Mouse (Mus musculus) kidney, postnatal 0 days (tissue): ENCODE results near the gene Traf3ip1. TPM values are rescaled to one million over a fixed set of nuclear protein-coding genes. Genes with fewer than 3 reads are reported as not detected.

Experiments used
- ATAC-seq: fragments of 200-750 bp; cut with Nextera tagmentation; replicated peaks from 2 replicates; pipeline ENCODE4 v1.8.0; 2017; ENCODE audit warnings: low read depth, moderate number of reproducible peaks, moderate TSS enrichment, moderate library complexity; ENCODE audit not compliant: low FRiP score
- DNase-seq: peaks from one replicate; pipeline ENCODE4 v3.0.0-alpha.2; 2016; ENCODE audit warnings: low spot score
- H3K27ac ChIP-seq: fragments of 300-500 bp; sonication (generic); 2 replicates; pipeline ENCODE4 v1.5.1; 2014; ENCODE audit warnings: mild to moderate bottlenecking
- H3K27me3 ChIP-seq: fragments of 300-500 bp; sonication (generic); 2 replicates; pipeline ENCODE4 v1.6.1; 2014; ENCODE audit warnings: low read length, mixed read lengths; ENCODE audit not compliant: insufficient read depth
- H3K36me3 ChIP-seq: fragments of 300-500 bp; sonication (generic); 2 replicates; pipeline ENCODE4 v1.6.1; 2014; ENCODE audit warnings: low read length, mixed read lengths; ENCODE audit not compliant: insufficient read depth
- H3K4me1 ChIP-seq: fragments of 300-500 bp; sonication (generic); replicated peaks from 2 replicates; pipeline ENCODE4 v1.6.1; 2014; ENCODE audit warnings: antibody characterized with exemption, low read length, mixed read lengths; ENCODE audit not compliant: insufficient read depth
- H3K4me2 ChIP-seq: fragments of 300-500 bp; sonication (generic); 2 replicates; pipeline ENCODE4 v1.6.1; 2014; ENCODE audit warnings: mild to moderate bottlenecking, low read length, moderate library complexity, mixed read lengths
- H3K4me3 ChIP-seq: fragments of 300-500 bp; sonication (generic); replicated peaks from 2 replicates; pipeline ENCODE4 v1.5.1; 2014; ENCODE audit warnings: low read depth, low read length
- H3K9ac ChIP-seq: fragments of 300-500 bp; sonication (generic); 2 replicates; pipeline ENCODE4 v1.6.1; 2014; ENCODE audit warnings: low read depth, low read length
- H3K9me3 ChIP-seq: fragments of 300-500 bp; sonication (generic); replicated peaks from 2 replicates; pipeline ENCODE4 v1.6.1; 2016; ENCODE audit warnings: low read length, inconsistent platforms, mixed read lengths
- CTCF ChIP-seq: IDR thresholded peaks from 2 replicates; pipeline ENCODE4 v1.5.1; 2016; ENCODE audit warnings: antibody characterized with exemption, low read depth, mild to moderate bottlenecking, moderate library complexity
- WGBS: fragments of 180-500 bp; shearing (Covaris S2); extraction: QIAGEN DNeasy Blood & Tissue Kit; methylation state at CpG from one replicate; pipeline ENCODE4 v1.1.7; 2014; 5-methylcytosine and 5-hydroxymethylcytosine counted together
- polyA plus RNA-seq: library from polyadenylated mRNA; unstranded; fragments of >200 nt; fragmentation: Nextera tagmentation; extraction: Ambion mirVana; gene quantifications from 2 replicates; pipeline ENCODE4 v1.2.1, GENCODE M21; 2015

Gene Traf3ip1
- polyA plus RNA-seq, 1 experiment from 2014 or later: 6.3 TPM

DNA sequence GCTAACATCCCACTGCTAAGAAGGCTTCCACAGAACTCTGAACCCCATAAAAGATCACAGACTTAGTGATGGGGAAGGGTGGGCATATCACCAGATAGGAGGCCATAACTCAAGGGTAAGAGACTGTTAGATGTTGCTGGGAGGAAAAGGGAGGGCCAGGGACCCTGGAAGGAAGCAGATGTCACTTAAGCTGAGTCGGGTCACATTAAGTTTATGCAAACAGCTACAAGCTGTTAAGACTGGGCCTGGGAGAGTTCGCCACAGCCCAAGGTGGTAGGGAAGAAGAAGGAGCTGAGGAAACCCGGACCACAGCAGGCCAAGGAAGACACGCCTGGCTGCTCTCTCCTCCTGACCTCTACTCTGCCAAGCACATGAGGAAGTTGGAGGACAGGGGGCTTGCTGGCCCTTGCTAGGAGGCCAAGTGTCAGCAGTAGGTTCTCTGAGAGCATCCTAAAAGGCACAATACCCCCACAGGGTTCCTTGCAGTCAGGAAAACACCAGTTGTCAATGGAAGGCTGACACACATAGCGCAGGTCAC lies 42.8 kb upstream of the Traf3ip1 start:
- Histone ChIP-seq H3K4me3 (no peak overlapping the region), H3K27me3 (no peaks in the 10 kb centered on the region), H3K9ac (no peak overlapping the region), H3K9me3 (no peaks in the 10 kb centered on the region), H3K36me3 (peaks cover 13% of the 10 kb centered on the region; the same call in 1 of the 2 replicates), H3K4me1 (peaks cover 45% of the 10 kb centered on the region), H3K27ac (peak overlapping the region; percentile 51), H3K4me2 (no peak overlapping the region)
- DNase-seq (peak; percentile 84), ATAC-seq (no peak)
- no peak for TF ChIP-seq CTCF
- WGBS: 22% methylated on average over 5 of the region's 5 CpGs

DNA sequence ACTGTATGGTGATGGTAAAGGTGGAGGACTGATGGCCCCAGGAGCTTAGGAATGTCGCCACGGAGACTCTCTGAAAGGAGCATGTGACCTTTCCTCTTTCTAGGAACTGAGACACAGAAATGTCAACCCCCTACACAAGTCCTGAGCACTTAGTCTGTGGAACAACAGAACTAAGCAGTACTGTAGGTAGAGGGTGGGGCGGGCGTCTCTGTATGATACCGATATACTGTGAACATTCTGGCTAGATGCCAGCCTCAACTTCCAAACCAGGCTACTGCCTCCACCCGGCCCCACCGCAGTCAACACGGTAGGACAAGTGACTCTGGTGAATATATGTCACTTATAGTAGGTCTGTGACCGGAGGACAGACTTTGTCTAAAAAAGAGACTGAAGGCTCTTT lies 40.5 kb upstream of the Traf3ip1 start:
- H3K27ac ChIP-seq: 0 out of 2 replicates have a peak overlapping the region, but pooled peaks have one; percentile 42
- no peaks in the 10 kb centered on the region for H3K27me3 ChIP-seq
- H3K9ac ChIP-seq: no peak overlapping the region
- no peak overlapping the region for H3K4me2 ChIP-seq
- DNase-seq: no peak
- no peak overlapping the region for H3K4me3 ChIP-seq
- H3K36me3 ChIP-seq: 0 out of 2 replicates have a peak, but pooled peaks cover 6% of the 10 kb centered on the region
- H3K9me3 ChIP-seq: no peaks in the 10 kb centered on the region
- peaks cover 60% of the 10 kb centered on the region for H3K4me1 ChIP-seq
- no peak for TF ChIP-seq CTCF
- 72% methylated on average over 9 of the region's 9 CpGs for WGBS
- ATAC-seq: no peak

DNA sequence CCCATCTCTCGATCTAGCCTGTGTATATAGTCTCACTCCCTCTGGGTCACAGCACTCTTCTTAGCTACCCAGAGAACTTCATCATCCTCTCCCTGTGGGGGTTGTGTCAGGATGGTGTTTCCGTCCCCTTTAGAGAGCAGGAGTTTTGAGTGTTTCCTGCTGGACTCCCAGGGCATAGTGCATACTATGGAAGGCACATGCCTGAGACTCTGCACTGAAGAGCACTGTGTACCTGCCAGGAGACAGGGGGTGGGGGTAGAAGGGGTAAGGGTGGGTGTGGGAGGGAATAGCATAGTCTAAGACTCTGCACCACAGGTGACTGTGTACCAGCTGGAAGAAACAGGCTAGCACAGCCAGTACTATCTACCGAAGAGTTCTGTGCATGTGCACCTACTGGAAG lies 40.1 kb upstream of the Traf3ip1 start:
- 68% methylated on average over 3 of the region's 3 CpGs for WGBS
- no peak overlapping the region for H3K9ac ChIP-seq
- H3K4me3 ChIP-seq: no peak overlapping the region
- H3K27me3 ChIP-seq: no peaks in the 10 kb centered on the region
- peak; percentile 29; the same call in 1 of the 2 replicates for ATAC-seq
- no peak for TF ChIP-seq CTCF
- no peaks in the 10 kb centered on the region for H3K9me3 ChIP-seq
- H3K27ac ChIP-seq: peak overlapping the region; percentile 92; the same call in 1 of the 2 replicates
- no peak for DNase-seq
- peaks cover 60% of the 10 kb centered on the region for H3K4me1 ChIP-seq
- no peak overlapping the region for H3K4me2 ChIP-seq
- 0 out of 2 replicates have a peak, but pooled peaks cover 6% of the 10 kb centered on the region for H3K36me3 ChIP-seq

DNA sequence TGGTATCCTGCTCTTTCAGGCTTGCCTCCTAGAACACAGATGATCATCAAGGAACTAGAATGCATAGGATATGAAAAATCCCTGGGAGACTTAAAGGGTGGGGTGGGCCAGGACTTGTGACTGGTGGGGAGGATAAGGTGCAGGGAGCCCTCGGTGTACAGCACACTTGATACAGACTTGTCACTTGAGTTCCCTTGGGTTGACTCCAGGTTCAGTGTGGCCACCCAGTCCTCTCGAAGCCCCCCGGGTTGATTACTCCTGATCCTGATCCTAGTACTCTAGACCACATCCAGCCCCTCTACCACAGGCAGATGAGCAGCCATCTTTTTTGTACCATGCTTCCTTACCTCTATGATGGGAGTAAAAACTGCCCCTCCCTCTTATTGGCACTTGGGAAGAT lies 39.5 kb upstream of the Traf3ip1 start:
- Histone ChIP-seq H3K9ac (0 out of 2 replicates have a peak overlapping the region, but pooled peaks have one; percentile 40), H3K4me2 (peak overlapping the region; percentile 39; the same call in 1 of the 2 replicates), H3K27me3 (no peaks in the 10 kb centered on the region), H3K9me3 (no peaks in the 10 kb centered on the region), H3K4me1 (peaks cover 62% of the 10 kb centered on the region), H3K27ac (peak overlapping the region; percentile 92), H3K36me3 (0 out of 2 replicates have a peak, but pooled peaks cover 6% of the 10 kb centered on the region), H3K4me3 (no peak overlapping the region)
- DNase-seq (no peak), ATAC-seq (no peak)
- no peak for TF ChIP-seq CTCF
- WGBS: 80% methylated on average over 3 of the region's 3 CpGs

DNA sequence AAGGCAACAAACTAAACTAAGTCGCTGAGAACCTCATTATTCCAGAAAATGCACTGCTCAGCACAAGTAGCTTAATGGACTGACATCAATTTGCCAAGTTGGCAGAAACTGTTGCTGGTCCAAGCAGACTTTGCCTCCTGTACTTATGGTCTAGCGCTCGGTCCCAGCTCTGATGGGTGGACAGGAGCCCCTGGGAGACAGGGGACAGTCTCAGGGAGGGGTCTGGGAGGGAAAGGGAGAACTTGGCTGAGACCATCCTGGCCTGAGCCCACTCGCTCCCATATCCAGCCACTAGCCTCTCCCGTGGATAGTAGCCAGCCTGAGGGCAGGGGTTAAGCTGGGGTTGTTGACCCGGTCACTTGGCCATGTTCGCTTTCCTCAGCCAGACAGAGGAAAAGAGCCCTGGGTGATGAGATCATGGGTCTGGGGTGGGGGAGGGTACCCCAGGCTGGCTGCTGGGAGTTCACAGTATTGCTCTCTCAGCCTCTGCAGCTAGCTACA lies 38.7 kb upstream of the Traf3ip1 start:
- peak; percentile 16 for ATAC-seq
- Histone ChIP-seq H3K9ac (peak overlapping the region; percentile 40; the same call in 1 of the 2 replicates), H3K27me3 (no peaks in the 10 kb centered on the region), H3K4me3 (no peak overlapping the region), H3K4me2 (peak overlapping the region; percentile 39), H3K27ac (peak overlapping the region; percentile 92), H3K9me3 (no peaks in the 10 kb centered on the region), H3K36me3 (0 out of 2 replicates have a peak, but pooled peaks cover under 1% of the 10 kb centered on the region), H3K4me1 (peaks cover 67% of the 10 kb centered on the region)
- TF ChIP-seq CTCF: no peak
- DNase-seq: peak; percentile 56
- 31% methylated on average over 7 of the region's 7 CpGs for WGBS

DNA sequence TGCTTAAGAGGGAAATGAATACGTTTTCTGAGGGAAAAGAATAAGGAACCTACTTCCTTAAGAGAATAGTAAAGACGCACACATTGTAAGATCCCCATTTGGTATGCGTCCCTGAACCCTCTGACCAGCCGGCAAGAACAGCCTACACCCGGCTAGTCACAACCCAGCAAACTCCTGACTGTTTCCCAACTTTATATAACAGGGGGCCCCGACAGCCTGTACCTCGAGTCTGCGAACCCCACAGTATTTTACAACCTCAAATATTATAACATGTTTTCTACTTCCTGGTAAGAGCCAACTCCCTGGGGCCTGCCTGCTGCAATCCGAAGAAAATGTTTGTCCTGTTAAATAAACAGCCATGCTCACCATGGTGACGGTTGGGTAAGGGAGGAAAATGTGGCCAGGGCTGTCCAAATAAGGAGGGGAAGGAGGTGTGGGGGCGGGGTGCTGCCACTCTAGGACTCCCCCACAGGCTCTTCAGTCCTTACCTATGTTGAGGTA lies 38.1 kb upstream of the Traf3ip1 start:
- H3K4me3 ChIP-seq: no peak overlapping the region
- H3K4me1 ChIP-seq: peaks cover 63% of the 10 kb centered on the region
- peak overlapping the region; percentile 92 for H3K27ac ChIP-seq
- DNase-seq (peak; percentile 81), ATAC-seq (no peak)
- 12% methylated on average over 11 of the region's 11 CpGs for WGBS
- no peaks in the 10 kb centered on the region for H3K36me3 ChIP-seq
- no peaks in the 10 kb centered on the region for H3K9me3 ChIP-seq
- no peaks in the 10 kb centered on the region for H3K27me3 ChIP-seq
- TF ChIP-seq CTCF: no peak
- H3K4me2 ChIP-seq: peak overlapping the region; percentile 39
- H3K9ac ChIP-seq: peak overlapping the region; percentile 40
